Mouse (Mus musculus) left cerebral cortex, postnatal 25 days (tissue): ENCODE data around the gene Abl2. TPM values are rescaled to one million over a fixed set of nuclear protein-coding genes. Genes with fewer than 3 reads are reported as not detected.
"Not testable (repeated sequence)": the region's sequence is repeated elsewhere in the genome, so short reads cannot be mapped to it uniquely, and the experiment has no call there.

ENCODE experiments used
- DNase-seq, 2 experiments: peaks; one replicate each; pipeline ENCODE4 v3.0.0; 2022; ENCODE audit warnings: low spot score in 2 of 2, mixed read lengths in 1 of 2
- intact Hi-C: fragments of 180-260 bp; cut with DNase I; formaldehyde crosslinking; loops from one replicate; pipeline ENCODE4 v1.15.1; 2025
- total RNA-seq, 2 experiments: library from RNA; stranded (reverse); gene quantifications; 2 replicates each; pipeline ENCODE4 v1.2.3; 2021

Abl2 gene
- total RNA-seq, result 10 to 100 TPM; 58.9 to 67.1 TPM

GRCm38 (mm10) chr1:156558024-156558930 is at the start of gene Abl2:
TSS of gene Abl2 (plus strand) at chr1:156558786.
- peak; percentile 88 to 90 for DNase-seq
- intact Hi-C loops, result loop anchor here (2.0 to 5.0 kb wide), 3 partner anchors 59 to 517 kb away; no protein-coding TSS in a partner anchor

- DNase-seq, result no peak
- intact Hi-C loops, result no loop called here
Measured at GRCm38 (mm10) chr1:156520136-156520780, 38.3 kb upstream of the Abl2 start.

GRCm38 (mm10) chr1:156521796-156522517 is 36.6 kb upstream of the Abl2 start:
- intact Hi-C loops, result no loop called here
- DNase-seq, result no peak

GRCm38 (mm10) chr1:156523842-156524241 is 34.7 kb upstream of the Abl2 start, which contains the start of gene Gm10031:
TSS of gene Gm10031 (plus strand) at chr1:156524012.
- intact Hi-C loops, result not testable (repeated sequence)

GRCm38 (mm10) chr1:156532476-156533175 is 26.0 kb upstream of the Abl2 start:
- intact Hi-C loops, DNase-seq: not testable (repeated sequence)

More at GRCm38 (mm10) chr1:156523842-156524241, 34.7 kb upstream of the Abl2 start, which contains the start of gene Gm10031:
- DNase-seq, result not testable (repeated sequence)

GRCm38 (mm10) chr1:156533483-156533882 is 25.1 kb upstream of the Abl2 start:
- intact Hi-C loops, result no loop called here
- no peak for DNase-seq

- DNase-seq, result no peak
- intact Hi-C loops, result no loop called here
Measured at GRCm38 (mm10) chr1:156533911-156534310, 24.7 kb upstream of the Abl2 start.

GRCm38 (mm10) chr1:156537031-156537430 is 21.6 kb upstream of the Abl2 start:
- intact Hi-C loops, result loop anchor here (5.0 kb wide), 1 partner anchor 295 kb away; no protein-coding TSS in a partner anchor

GRCm38 (mm10) chr1:156537701-156538100 is 20.9 kb upstream of the Abl2 start:
- no peak for DNase-seq
- intact Hi-C loops, result loop anchor here (5.0 kb wide), 1 partner anchor 295 kb away; no protein-coding TSS in a partner anchor

More at GRCm38 (mm10) chr1:156537031-156537430, 21.6 kb upstream of the Abl2 start:
- DNase-seq, result no peak

- intact Hi-C loops, result loop anchor here (5.0 kb wide), 1 partner anchor 296 kb away; no protein-coding TSS in a partner anchor
- no peak for DNase-seq
Measured at GRCm38 (mm10) chr1:156538382-156538781, 20.2 kb upstream of the Abl2 start.

- intact Hi-C loops, result loop anchor here (1.0 to 5.0 kb wide), 5 partner anchors 93 to 455 kb away; no protein-coding TSS in a partner anchor
- peak; percentile 44 to 51 for DNase-seq
Measured at GRCm38 (mm10) chr1:156539787-156540560, 18.6 kb upstream of the Abl2 start.

GRCm38 (mm10) chr1:156543999-156544398 is 14.6 kb upstream of the Abl2 start:
- intact Hi-C loops, result no loop called here
- no peak for DNase-seq

GRCm38 (mm10) chr1:156558950-156559640 is 509 bp downstream of the Abl2 start:
- DNase-seq, result peak; percentile 43 to 55
- intact Hi-C loops, result loop anchor here (2.0 to 5.0 kb wide), 3 partner anchors 58 to 518 kb away; no protein-coding TSS in a partner anchor

GRCm38 (mm10) chr1:156559641-156560020 is 1.0 kb downstream of the Abl2 start:
- intact Hi-C loops, result loop anchor here (2.0 to 5.0 kb wide), 3 partner anchors 57 to 519 kb away; no protein-coding TSS in a partner anchor
- no peak for DNase-seq

- no peak for DNase-seq
- intact Hi-C loops, result no loop called here
Measured at GRCm38 (mm10) chr1:156560500-156560899, 1.9 kb downstream of the Abl2 start.

GRCm38 (mm10) chr1:156565328-156565727 is 6.7 kb downstream of the Abl2 start:
- intact Hi-C loops, result no loop called here
- DNase-seq, result no peak

- no peak for DNase-seq
- intact Hi-C loops, result no loop called here
Measured at GRCm38 (mm10) chr1:156566132-156566531, 7.5 kb downstream of the Abl2 start.
